7 mouse cellular contexts compared by ENCODE assay signal in the genomic region with DNA sequence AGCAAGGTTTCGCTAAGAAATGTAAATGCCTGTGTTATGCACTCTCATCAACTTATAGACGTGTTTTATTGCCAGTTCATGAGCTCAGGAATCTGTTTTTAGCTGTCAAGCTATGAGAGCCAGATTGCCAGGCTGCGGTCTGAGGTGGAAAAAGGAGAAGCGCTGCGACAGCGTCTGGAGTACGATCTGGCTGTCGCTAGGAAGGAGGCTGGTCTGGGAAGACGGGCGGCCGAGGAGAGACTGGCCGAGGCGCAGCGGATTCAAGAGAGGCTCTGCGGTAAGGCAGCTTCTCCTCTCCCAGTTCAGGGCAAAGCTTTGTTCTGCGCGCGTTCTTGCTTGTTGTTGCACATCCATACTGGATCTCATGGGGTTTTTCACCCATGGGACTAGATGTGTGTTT. TPM values are rescaled to one million over a fixed set of nuclear protein-coding genes. Genes with fewer than 3 reads are reported as not detected.
DNase-seq lines count a peak whose midpoint lies in the region; ATAC-seq lines count a peak whose summit lies in the region.

No protein-coding gene starts in this region.

- no peaks in the 10 kb centered on the region for H3K27me3 ChIP-seq in hindbrain, embryonic 14.5 days (ENCODE audit: control insufficient read depth, insufficient read depth, low read length)
- H3K27me3 ChIP-seq in hindbrain, embryonic 12.5 days = no peaks in the 10 kb centered on the region

- no peaks in the 10 kb centered on the region for H3K9me3 ChIP-seq in hindbrain, embryonic 14.5 days (ENCODE audit: control insufficient read depth, low read length)
- no peaks in the 10 kb centered on the region for H3K9me3 ChIP-seq in hindbrain, embryonic 12.5 days (replicated peaks)

- peak overlapping the region; percentile 0; the same call in 1 of the 2 replicates for H3K4me2 ChIP-seq in hindbrain, embryonic 14.5 days (replicated peaks)
- H3K4me2 ChIP-seq in hindbrain, embryonic 12.5 days (replicated peaks) = no peak overlapping the region

- H3K4me3 ChIP-seq in hindbrain, embryonic 14.5 days (replicated peaks; ENCODE audit: low read length) = no peak overlapping the region
- H3K4me3 ChIP-seq in hindbrain, embryonic 12.5 days = no peak overlapping the region

- H3K27ac ChIP-seq in hindbrain, embryonic 14.5 days = no peak overlapping the region
- H3K27ac ChIP-seq in hindbrain, embryonic 12.5 days = no peak overlapping the region

- H3K4me1 ChIP-seq in hindbrain, embryonic 14.5 days (replicated peaks; ENCODE audit: control insufficient read depth, insufficient read depth, low read length) = no peaks in the 10 kb centered on the region
- no peaks in the 10 kb centered on the region for H3K4me1 ChIP-seq in hindbrain, embryonic 12.5 days

- H3K36me3 ChIP-seq in hindbrain, embryonic 14.5 days (replicated peaks; ENCODE audit: control insufficient read depth, insufficient read depth) = no peaks in the 10 kb centered on the region
- no peaks in the 10 kb centered on the region for H3K36me3 ChIP-seq in hindbrain, embryonic 12.5 days

- WGBS in hindbrain, embryonic 14.5 days = 57% methylated on average over 18 of the region's 18 CpGs
- 67% methylated on average over 18 of the region's 18 CpGs for WGBS in hindbrain, embryonic 12.5 days

- no peak overlapping the region for H3K9ac ChIP-seq in hindbrain, embryonic 14.5 days
- no peak overlapping the region for H3K9ac ChIP-seq in hindbrain, embryonic 12.5 days

- no peak for ATAC-seq in hindbrain, embryonic 14.5 days (ENCODE audit: low FRiP score)
- ATAC-seq in hindbrain, embryonic 12.5 days (ENCODE audit: low FRiP score) = no peak

- no peak for DNase-seq in hindbrain, embryonic 14.5 days (ENCODE audit: low spot score)
- peak; percentile 21 for DNase-seq in ZHBTc4 (ENCODE audit: low read depth, low spot score)
- peak; percentile 64 for DNase-seq in brain, adult 2 months (ENCODE audit: low read depth, low spot score)
- peak; percentile 24 to 36 for DNase-seq in left cerebral cortex, postnatal 14 days (ENCODE audit: low spot score in 2 of 2)
- no peak for DNase-seq in yolk sac, embryonic 10.5 days (ENCODE audit: low spot score)
- no peak for DNase-seq in kidney, postnatal 10 days

- intact Hi-C loops in left cerebral cortex, postnatal 14 days (cut with DNase I) = no loop called here

RNA-seq across cellular contexts. Expression of gene Ccdc171, which starts 24.2 kb away (rescaled TPM):
- polyA plus RNA-seq in hindbrain, embryonic 14.5 days (2014; fragmentation: Nextera tagmentation; extraction: Ambion mirVana) = 3.0 and 3.5 TPM in 2 replicates
- 5.8 and 6.1 TPM in 2 replicates for polyA plus RNA-seq in hindbrain, embryonic 12.5 days (2016; fragmentation: Nextera tagmentation; extraction: Ambion mirVana)
- total RNA-seq in left cerebral cortex, postnatal 14 days (2021) = 1 to 10 TPM; 1.7 to 2.4 TPM

Comparison
In these comparisons a context has a peak if more than half of its experiments do, and no peak if none do; other contexts are left out.
1. DNase-seq: peak in ZHBTc4 (single experiment), brain, adult 2 months (single experiment) and left cerebral cortex, postnatal 14 days (2 of 2); none in hindbrain, embryonic 14.5 days (single experiment), yolk sac, embryonic 10.5 days (single experiment) and kidney, postnatal 10 days (single experiment).